Mouse (Mus musculus): ENCODE data around the gene Slc24a5. TPM values are rescaled to one million over a fixed set of nuclear protein-coding genes. Genes with fewer than 3 reads are reported as not detected.
"Not testable (repeated sequence)": the region's sequence is repeated elsewhere in the genome, so short reads cannot be mapped to it uniquely, and the experiment has no call there.

Slc24a5 gene
- polyA plus RNA-seq, 1 experiment from 2014 or later = 8.2 TPM

- H3K9ac ChIP-seq; H3K4me1 ChIP-seq (replicated peaks; ENCODE audit: control insufficient read depth, insufficient read depth, low read length); ATAC-seq (ENCODE audit: low FRiP score); DNase-seq (ENCODE audit: low spot score); H3K27ac ChIP-seq; H3K4me3 ChIP-seq (replicated peaks; ENCODE audit: low read length); H3K27me3 ChIP-seq (ENCODE audit: control insufficient read depth, insufficient read depth, low read length); H3K9me3 ChIP-seq (ENCODE audit: control insufficient read depth, low read length); H3K4me2 ChIP-seq (replicated peaks): not testable (repeated sequence)
- H3K36me3 ChIP-seq (replicated peaks; ENCODE audit: control insufficient read depth, insufficient read depth) = peaks cover 65% of the 10 kb centered on the region
- WGBS = 74% methylated on average over 3 of the region's 3 CpGs
Observed at GRCm38 (mm10) chr2:125092123-125092522, 24.2 kb downstream of the Slc24a5 start.

- not testable (repeated sequence) for H3K9ac ChIP-seq; DNase-seq (ENCODE audit: low spot score); H3K27ac ChIP-seq; H3K4me2 ChIP-seq (replicated peaks); H3K27me3 ChIP-seq (ENCODE audit: control insufficient read depth, insufficient read depth, low read length); ATAC-seq (ENCODE audit: low FRiP score); H3K4me3 ChIP-seq (replicated peaks; ENCODE audit: low read length); H3K4me1 ChIP-seq (replicated peaks; ENCODE audit: control insufficient read depth, insufficient read depth, low read length); H3K9me3 ChIP-seq (ENCODE audit: control insufficient read depth, low read length)
- WGBS = 96% methylated on average over 13 of the region's 13 CpGs
- H3K36me3 ChIP-seq (replicated peaks; ENCODE audit: control insufficient read depth, insufficient read depth) = peaks cover 55% of the 10 kb centered on the region
Observed at GRCm38 (mm10) chr2:125104491-125104890, 36.6 kb downstream of the Slc24a5 start.

- H3K36me3 ChIP-seq (replicated peaks; ENCODE audit: control insufficient read depth, insufficient read depth) = peaks cover 62% of the 10 kb centered on the region
- H3K4me2 ChIP-seq (replicated peaks); DNase-seq (ENCODE audit: low spot score); H3K27me3 ChIP-seq (ENCODE audit: control insufficient read depth, insufficient read depth, low read length); H3K4me1 ChIP-seq (replicated peaks; ENCODE audit: control insufficient read depth, insufficient read depth, low read length); H3K9ac ChIP-seq; H3K9me3 ChIP-seq (ENCODE audit: control insufficient read depth, low read length); H3K4me3 ChIP-seq (replicated peaks; ENCODE audit: low read length); H3K27ac ChIP-seq; ATAC-seq (ENCODE audit: low FRiP score): not testable (repeated sequence)
- WGBS = 84% methylated on average over 4 of the region's 4 CpGs
Observed at GRCm38 (mm10) chr2:125106536-125106935, 38.6 kb downstream of the Slc24a5 start.

GRCm38 (mm10) chr2:125119381-125120110, 51.6 kb downstream of the Slc24a5 start:
- H3K36me3 ChIP-seq (replicated peaks; ENCODE audit: control insufficient read depth, insufficient read depth) = peaks cover 17% of the 10 kb centered on the region
- ATAC-seq (ENCODE audit: low FRiP score) (no peak), DNase-seq (ENCODE audit: low spot score) (no peak)
- H3K4me3 ChIP-seq (replicated peaks; ENCODE audit: low read length) = no peak overlapping the region
- H3K9me3 ChIP-seq (ENCODE audit: control insufficient read depth, low read length) = no peaks in the 10 kb centered on the region
- WGBS = 57% methylated on average over 6 of the region's 6 CpGs
- no peaks in the 10 kb centered on the region for H3K27me3 ChIP-seq (ENCODE audit: control insufficient read depth, insufficient read depth, low read length)
- H3K4me2 ChIP-seq (replicated peaks) = peak overlapping the region; percentile 19; the same call in 1 of the 2 replicates
- peaks cover 27% of the 10 kb centered on the region for H3K4me1 ChIP-seq (replicated peaks; ENCODE audit: control insufficient read depth, insufficient read depth, low read length)
- no peak overlapping the region for H3K9ac ChIP-seq
- H3K27ac ChIP-seq = no peak overlapping the region

- Histone ChIP-seq H3K9me3 (ENCODE audit: control insufficient read depth, low read length) (no peaks in the 10 kb centered on the region), H3K27me3 (ENCODE audit: control insufficient read depth, insufficient read depth, low read length) (no peaks in the 10 kb centered on the region), H3K9ac (peak overlapping the region; percentile 97), H3K4me3 (replicated peaks; ENCODE audit: low read length) (peak overlapping the region; percentile 80), H3K36me3 (replicated peaks; ENCODE audit: control insufficient read depth, insufficient read depth) (no peaks in the 10 kb centered on the region), H3K4me1 (replicated peaks; ENCODE audit: control insufficient read depth, insufficient read depth, low read length) (peaks cover 27% of the 10 kb centered on the region), H3K4me2 (replicated peaks) (peak overlapping the region; percentile 84), H3K27ac (peak overlapping the region; percentile 96)
- peak; percentile 42 for DNase-seq (ENCODE audit: low spot score)
- WGBS = 1% methylated on average over 4 of the region's 4 CpGs
- no peak for ATAC-seq (ENCODE audit: low FRiP score)
Observed at GRCm38 (mm10) chr2:125122288-125122623, 54.3 kb downstream of the Slc24a5 start.

GRCm38 (mm10) chr2:125122624-125123476, 54.9 kb downstream of the Slc24a5 start:
- Histone ChIP-seq H3K27ac (peak overlapping the region; percentile 96), H3K9ac (peak overlapping the region; percentile 97), H3K27me3 (ENCODE audit: control insufficient read depth, insufficient read depth, low read length) (no peaks in the 10 kb centered on the region), H3K4me2 (replicated peaks) (peak overlapping the region; percentile 84), H3K36me3 (replicated peaks; ENCODE audit: control insufficient read depth, insufficient read depth) (no peaks in the 10 kb centered on the region), H3K4me1 (replicated peaks; ENCODE audit: control insufficient read depth, insufficient read depth, low read length) (peaks cover 27% of the 10 kb centered on the region), H3K9me3 (ENCODE audit: control insufficient read depth, low read length) (no peaks in the 10 kb centered on the region), H3K4me3 (replicated peaks; ENCODE audit: low read length) (peak overlapping the region; percentile 80)
- ATAC-seq (ENCODE audit: low FRiP score) (peak; percentile 77), DNase-seq (ENCODE audit: low spot score) (peak; percentile 66)
- 0% methylated on average over 51 of the region's 59 CpGs for WGBS

GRCm38 (mm10) chr2:125123477-125123852, 55.5 kb downstream of the Slc24a5 start, which contains the start of gene Myef2:
TSS of gene Myef2 (minus strand) at chr2:125123661.
- Histone ChIP-seq H3K36me3 (replicated peaks; ENCODE audit: control insufficient read depth, insufficient read depth) (no peaks in the 10 kb centered on the region), H3K4me2 (replicated peaks) (peak within 1 kb of the TSS; percentile 84), H3K9ac (peak within 1 kb of the TSS; percentile 97), H3K4me1 (replicated peaks; ENCODE audit: control insufficient read depth, insufficient read depth, low read length) (peaks cover 27% of the 10 kb centered on the region), H3K9me3 (ENCODE audit: control insufficient read depth, low read length) (no peaks in the 10 kb centered on the region), H3K4me3 (replicated peaks; ENCODE audit: low read length) (peak within 1 kb of the TSS; percentile 80), H3K27ac (peak within 1 kb of the TSS; percentile 96), H3K27me3 (ENCODE audit: control insufficient read depth, insufficient read depth, low read length) (no peaks in the 10 kb centered on the region)
- DNase-seq (ENCODE audit: low spot score) (peak; percentile 88), ATAC-seq (ENCODE audit: low FRiP score) (peak; percentile 90)
- under 1% methylated on average over 37 of the region's 48 CpGs for WGBS

GRCm38 (mm10) chr2:125125824-125126223, 57.9 kb downstream of the Slc24a5 start:
- ATAC-seq (ENCODE audit: low FRiP score) (no peak), DNase-seq (ENCODE audit: low spot score) (no peak)
- H3K4me1 ChIP-seq (replicated peaks; ENCODE audit: control insufficient read depth, insufficient read depth, low read length) = peaks cover 15% of the 10 kb centered on the region
- H3K4me3 ChIP-seq (replicated peaks; ENCODE audit: low read length) = no peak overlapping the region
- no peak overlapping the region for H3K4me2 ChIP-seq (replicated peaks)
- no peak overlapping the region for H3K27ac ChIP-seq
- no peaks in the 10 kb centered on the region for H3K36me3 ChIP-seq (replicated peaks; ENCODE audit: control insufficient read depth, insufficient read depth)
- no peak overlapping the region for H3K9ac ChIP-seq
- no peaks in the 10 kb centered on the region for H3K27me3 ChIP-seq (ENCODE audit: control insufficient read depth, insufficient read depth, low read length)
- WGBS = 31% methylated on average over 4 of the region's 4 CpGs
- no peaks in the 10 kb centered on the region for H3K9me3 ChIP-seq (ENCODE audit: control insufficient read depth, low read length)

GRCm38 (mm10) chr2:125126792-125127191, 58.9 kb downstream of the Slc24a5 start:
- Histone ChIP-seq H3K9ac (no peak overlapping the region), H3K4me2 (replicated peaks) (no peak overlapping the region), H3K27ac (no peak overlapping the region), H3K27me3 (ENCODE audit: control insufficient read depth, insufficient read depth, low read length) (no peaks in the 10 kb centered on the region), H3K4me3 (replicated peaks; ENCODE audit: low read length) (no peak overlapping the region), H3K9me3 (ENCODE audit: control insufficient read depth, low read length) (no peaks in the 10 kb centered on the region), H3K4me1 (replicated peaks; ENCODE audit: control insufficient read depth, insufficient read depth, low read length) (peaks cover 6% of the 10 kb centered on the region), H3K36me3 (replicated peaks; ENCODE audit: control insufficient read depth, insufficient read depth) (no peaks in the 10 kb centered on the region)
- DNase-seq (ENCODE audit: low spot score) = no peak
- no peak for ATAC-seq (ENCODE audit: low FRiP score)
- 92% methylated on average over 3 of the region's 3 CpGs for WGBS
